Mouse (Mus musculus): ENCODE measurements around the gene Xpnpep1. TPM values are rescaled to one million over a fixed set of nuclear protein-coding genes. Genes with fewer than 3 reads are reported as not detected.

The Xpnpep1 gene
- polyA plus RNA-seq (2015; fragmentation: Nextera tagmentation; extraction: Ambion mirVana) = 106 and 111 TPM in 2 replicates

DNA sequence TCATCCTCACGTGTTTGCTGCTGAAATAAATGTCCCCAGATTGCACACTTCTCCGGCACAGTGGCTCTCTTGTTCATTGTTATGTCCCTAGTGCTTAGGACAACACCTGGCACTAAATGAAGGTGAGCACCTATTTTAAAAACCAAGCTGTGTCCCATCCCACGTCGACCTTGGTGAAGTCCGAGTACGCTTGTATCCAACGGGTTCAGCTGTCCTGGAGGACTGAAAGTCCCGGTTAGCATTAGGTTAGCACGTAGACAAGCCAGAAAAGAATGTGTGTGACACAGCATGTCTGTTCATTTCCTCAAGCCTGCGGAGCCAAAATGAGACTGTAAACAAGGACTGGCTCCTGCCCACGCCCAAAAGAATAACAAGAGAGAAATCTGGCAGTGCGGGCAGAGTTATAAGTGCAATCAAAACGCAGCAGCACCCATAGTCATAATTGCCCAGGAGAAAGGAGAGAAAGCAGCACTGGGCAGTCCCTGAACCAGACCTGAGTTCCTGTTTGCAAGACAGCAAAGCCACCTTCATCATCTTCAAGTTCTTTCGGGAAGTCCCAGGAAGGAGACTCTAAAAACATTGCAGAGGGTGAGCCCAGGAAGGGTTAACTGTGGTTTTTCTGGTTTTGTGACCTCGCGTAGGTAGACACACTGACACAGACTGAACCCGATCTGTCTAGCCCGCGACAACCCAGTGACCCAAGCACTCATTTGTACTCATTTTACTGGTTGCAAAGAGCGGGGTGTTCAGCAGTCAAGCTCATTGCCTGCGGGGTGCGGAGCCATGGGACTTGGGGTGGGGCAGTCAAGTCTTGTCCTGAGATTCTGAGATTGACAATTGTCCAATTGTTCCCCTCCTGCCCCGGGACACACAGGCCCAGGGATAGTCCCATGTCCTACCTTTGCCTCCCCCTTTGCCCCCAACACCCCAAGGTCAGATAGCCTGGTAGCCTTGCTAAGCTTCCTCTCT is at the start of gene Xpnpep1:
Xpnpep1 (minus strand) TSS at position 51 of the 969 bp plus-strand sequence.
- no peaks in the 10 kb centered on the region for H3K27me3 ChIP-seq (ENCODE audit: control insufficient read depth, insufficient read depth, low read length)
- H3K36me3 ChIP-seq (ENCODE audit: control insufficient read depth, insufficient read depth, low read length) = no peaks in the 10 kb centered on the region
- peak; percentile 38 for ATAC-seq (ENCODE audit: low FRiP score, low TSS enrichment)
- no peaks in the 10 kb centered on the region for H3K9me3 ChIP-seq (ENCODE audit: control insufficient read depth, low read length)
- H3K4me2 ChIP-seq (replicated peaks; ENCODE audit: low read depth) = peak within 1 kb of the TSS; percentile 52
- H3K4me3 ChIP-seq (ENCODE audit: low read depth, low read length) = peak within 1 kb of the TSS; percentile 12; the same call in 1 of the 2 replicates
- 0 out of 2 replicates have a peak, but pooled peaks cover 5% of the 10 kb centered on the region for H3K4me1 ChIP-seq (replicated peaks; ENCODE audit: control insufficient read depth, insufficient read depth)
- no peak for TF ChIP-seq EP300 (optimal IDR thresholded peaks at IDR 0.05)
- no peak for TF ChIP-seq CTCF (IDR thresholded peaks at IDR 0.05; ENCODE audit: low read depth)
- WGBS = 47% methylated on average over 23 of the region's 23 CpGs
- H3K27ac ChIP-seq (replicated peaks) = peak within 1 kb of the TSS; percentile 83
- peak; percentile 60 for DNase-seq (ENCODE audit: low spot score)
- H3K9ac ChIP-seq (ENCODE audit: low read length) = no peak within 1 kb of the TSS

DNA sequence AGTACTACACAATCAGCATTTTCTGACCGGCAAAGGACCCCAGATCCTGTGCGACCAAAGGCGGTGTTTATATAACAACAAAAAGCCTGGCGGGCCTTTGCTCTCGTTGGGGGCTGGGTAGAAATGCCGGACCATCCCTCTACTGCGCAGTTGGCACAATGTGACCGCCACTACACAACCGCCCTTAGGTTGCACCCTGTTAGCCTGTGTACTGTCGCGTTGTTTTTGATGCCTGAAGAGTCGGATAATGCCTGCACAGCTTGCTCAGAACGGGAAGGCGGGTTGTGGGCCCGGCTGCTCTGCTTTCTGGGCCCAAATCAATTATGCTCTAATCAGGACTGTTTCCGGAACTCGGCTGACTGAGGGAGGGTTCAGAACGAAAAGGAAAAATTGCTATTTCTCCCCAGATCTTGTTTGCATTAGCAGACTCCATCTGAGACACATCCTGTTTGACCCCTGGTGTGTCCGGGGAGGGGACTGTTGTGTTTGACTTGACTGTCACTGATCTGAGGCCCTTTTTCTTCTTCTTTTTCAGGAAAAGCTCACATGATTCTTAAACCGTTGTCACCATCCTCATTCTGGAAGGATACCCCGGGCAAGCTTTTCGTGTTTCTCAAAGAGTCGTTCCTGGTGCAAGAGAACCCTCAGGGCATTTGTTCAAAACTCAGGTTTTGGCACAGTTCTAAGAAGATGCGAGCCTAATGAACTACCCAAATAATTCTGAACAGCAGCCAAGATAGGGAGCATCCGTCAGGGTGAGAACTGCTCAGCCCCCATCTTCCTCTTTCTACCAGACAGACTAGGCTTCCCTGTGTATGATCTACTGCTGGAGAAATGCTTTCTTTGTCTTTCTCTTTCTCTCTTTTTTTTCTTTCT is 47.5 kb upstream of the Xpnpep1 start:
- peak; percentile 57; the same call in 1 of the 2 replicates for ATAC-seq (ENCODE audit: low FRiP score, low TSS enrichment)
- Histone ChIP-seq H3K27me3 (ENCODE audit: control insufficient read depth, insufficient read depth, low read length) (no peaks in the 10 kb centered on the region), H3K9ac (ENCODE audit: low read length) (peak overlapping the region; percentile 31; the same call in 1 of the 2 replicates)

DNA sequence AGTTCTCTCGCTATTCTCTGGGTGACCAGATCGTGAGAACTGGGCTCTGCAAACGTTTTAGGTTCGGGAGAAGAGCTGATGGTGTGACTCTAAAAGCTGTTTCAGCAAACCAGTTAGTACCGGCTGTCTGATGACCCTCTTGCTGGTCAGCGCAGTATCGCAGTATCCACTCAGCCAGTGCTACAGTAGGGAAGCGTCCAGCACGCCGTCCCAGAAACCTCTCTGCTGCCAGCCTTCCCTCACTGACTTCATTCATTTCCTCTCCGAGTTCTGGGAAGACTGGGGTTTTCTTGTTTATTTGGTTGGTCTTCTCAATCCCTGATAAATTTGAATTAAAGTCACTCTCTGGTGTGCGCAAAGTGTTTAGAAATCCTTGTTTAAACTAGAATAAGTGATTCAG is 46.8 kb upstream of the Xpnpep1 start:
- no peaks in the 10 kb centered on the region for H3K27me3 ChIP-seq (ENCODE audit: control insufficient read depth, insufficient read depth, low read length)
- no peaks in the 10 kb centered on the region for H3K36me3 ChIP-seq (ENCODE audit: control insufficient read depth, insufficient read depth, low read length)
- no peak for DNase-seq (ENCODE audit: low spot score)
- no peak overlapping the region for H3K4me3 ChIP-seq (ENCODE audit: low read depth, low read length)
- no peak overlapping the region for H3K9ac ChIP-seq (ENCODE audit: low read length)
- no peaks in the 10 kb centered on the region for H3K9me3 ChIP-seq (ENCODE audit: control insufficient read depth, low read length)
- no peak for TF ChIP-seq EP300 (optimal IDR thresholded peaks at IDR 0.05)
- TF ChIP-seq CTCF (IDR thresholded peaks at IDR 0.05; ENCODE audit: low read depth) = no peak
- H3K27ac ChIP-seq (replicated peaks) = peak overlapping the region; percentile 88
- ATAC-seq (ENCODE audit: low FRiP score, low TSS enrichment) = peak; percentile 60
- 35% methylated on average over 12 of the region's 12 CpGs for WGBS
- H3K4me2 ChIP-seq (replicated peaks; ENCODE audit: low read depth) = peak overlapping the region; percentile 43
- H3K4me1 ChIP-seq (replicated peaks; ENCODE audit: control insufficient read depth, insufficient read depth) = peaks cover 3% of the 10 kb centered on the region; the same call in 1 of the 2 replicates

More for the DNA sequence above, 47.5 kb upstream of the Xpnpep1 start:
- H3K4me2 ChIP-seq (replicated peaks; ENCODE audit: low read depth) = peak overlapping the region; percentile 43
- H3K27ac ChIP-seq (replicated peaks) = peak overlapping the region; percentile 88
- 17% methylated on average over 25 of the region's 25 CpGs for WGBS
- DNase-seq (ENCODE audit: low spot score) = no peak
- no peaks in the 10 kb centered on the region for H3K9me3 ChIP-seq (ENCODE audit: control insufficient read depth, low read length)
- TF ChIP-seq EP300 (optimal IDR thresholded peaks at IDR 0.05) = no peak
- no peak for TF ChIP-seq CTCF (IDR thresholded peaks at IDR 0.05; ENCODE audit: low read depth)
- H3K36me3 ChIP-seq (ENCODE audit: control insufficient read depth, insufficient read depth, low read length) = no peaks in the 10 kb centered on the region
- peaks cover 3% of the 10 kb centered on the region; the same call in 1 of the 2 replicates for H3K4me1 ChIP-seq (replicated peaks; ENCODE audit: control insufficient read depth, insufficient read depth)
- 0 out of 2 replicates have a peak overlapping the region, but pooled peaks have one; percentile 15 for H3K4me3 ChIP-seq (ENCODE audit: low read depth, low read length)

DNA sequence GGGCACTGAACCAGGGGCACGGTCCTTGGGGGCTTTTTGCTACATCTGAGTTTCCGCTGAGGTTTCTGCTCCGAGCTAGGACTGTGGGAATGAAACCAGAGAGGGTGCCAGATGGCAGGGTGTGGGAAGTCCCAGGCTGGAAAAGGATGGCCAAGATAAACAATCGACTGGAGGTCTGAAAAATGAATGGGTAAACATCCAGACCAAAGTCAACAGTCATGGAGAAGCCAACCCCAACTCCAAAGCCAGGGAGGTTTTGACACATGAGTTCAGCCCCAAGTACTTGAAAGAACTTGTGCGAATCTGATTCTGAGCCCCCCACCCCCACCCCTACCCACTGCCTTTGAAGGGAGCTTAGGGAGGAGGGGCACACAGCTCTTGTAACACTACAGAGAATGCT is 44.7 kb upstream of the Xpnpep1 start:
- peaks cover 3% of the 10 kb centered on the region; the same call in 1 of the 2 replicates for H3K4me1 ChIP-seq (replicated peaks; ENCODE audit: control insufficient read depth, insufficient read depth)
- H3K36me3 ChIP-seq (ENCODE audit: control insufficient read depth, insufficient read depth, low read length) = no peaks in the 10 kb centered on the region
- no peak overlapping the region for H3K9ac ChIP-seq (ENCODE audit: low read length)
- peak overlapping the region; percentile 4; the same call in 1 of the 2 replicates for H3K4me2 ChIP-seq (replicated peaks; ENCODE audit: low read depth)
- no peaks in the 10 kb centered on the region for H3K27me3 ChIP-seq (ENCODE audit: control insufficient read depth, insufficient read depth, low read length)
- DNase-seq (ENCODE audit: low spot score) (peak; percentile 62), ATAC-seq (ENCODE audit: low FRiP score, low TSS enrichment) (peak; percentile 27; the same call in 1 of the 2 replicates)
- peak overlapping the region; percentile 20; the same call in 1 of the 2 replicates for H3K27ac ChIP-seq (replicated peaks)
- no peak overlapping the region for H3K4me3 ChIP-seq (ENCODE audit: low read depth, low read length)
- H3K9me3 ChIP-seq (ENCODE audit: control insufficient read depth, low read length) = no peaks in the 10 kb centered on the region
- WGBS = 22% methylated on average over 5 of the region's 5 CpGs
- TF ChIP-seq EP300 (optimal IDR thresholded peaks at IDR 0.05) = no peak
- no peak for TF ChIP-seq CTCF (IDR thresholded peaks at IDR 0.05; ENCODE audit: low read depth)

DNA sequence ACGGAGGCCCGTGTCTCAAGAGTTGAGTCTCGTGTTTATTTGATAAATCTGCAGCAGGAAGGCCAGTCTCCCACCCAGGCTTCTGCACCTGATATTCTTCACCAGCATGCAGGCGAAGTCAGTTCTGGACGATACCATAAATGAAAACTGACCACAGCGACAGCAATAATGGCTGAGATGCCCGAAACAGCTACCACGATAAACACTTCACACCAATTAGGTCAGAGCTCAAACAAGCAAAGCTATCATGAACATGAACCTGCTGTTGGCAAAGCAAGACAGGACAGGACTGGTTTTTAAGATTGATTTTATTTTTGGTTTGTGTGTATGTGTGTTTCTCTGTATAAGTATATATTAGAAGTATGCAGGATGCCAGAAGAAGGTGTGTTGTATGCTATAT is 42.8 kb upstream of the Xpnpep1 start:
- Histone ChIP-seq H3K4me3 (ENCODE audit: low read depth, low read length) (no peak overlapping the region), H3K9me3 (ENCODE audit: control insufficient read depth, low read length) (no peaks in the 10 kb centered on the region), H3K9ac (ENCODE audit: low read length) (no peak overlapping the region), H3K27ac (replicated peaks) (no peak overlapping the region), H3K4me2 (replicated peaks; ENCODE audit: low read depth) (no peak overlapping the region), H3K36me3 (ENCODE audit: control insufficient read depth, insufficient read depth, low read length) (no peaks in the 10 kb centered on the region), H3K27me3 (ENCODE audit: control insufficient read depth, insufficient read depth, low read length) (no peaks in the 10 kb centered on the region), H3K4me1 (replicated peaks; ENCODE audit: control insufficient read depth, insufficient read depth) (peaks cover 3% of the 10 kb centered on the region; the same call in 1 of the 2 replicates)
- DNase-seq (ENCODE audit: low spot score) (no peak), ATAC-seq (ENCODE audit: low FRiP score, low TSS enrichment) (no peak)
- 54% methylated on average over 8 of the region's 8 CpGs for WGBS
- TF ChIP-seq EP300 (optimal IDR thresholded peaks at IDR 0.05) (no peak), CTCF (IDR thresholded peaks at IDR 0.05; ENCODE audit: low read depth) (no peak)

Measured in stomach, postnatal 0 days (tissue).